Mouse (Mus musculus) myocyte (in vitro differentiated cells): ENCODE measurements around the gene Ccdc3.

Experiments
- CEBPB ChIP-seq: IDR thresholded peaks from 2 replicates; pipeline ENCODE4 v1.6.1; 2011; ENCODE audit warnings: mild to moderate bottlenecking, moderate library complexity; ENCODE audit not compliant: poor library complexity, insufficient read depth, severe bottlenecking
- MYOD1 ChIP-seq, 3 experiments: IDR thresholded peaks; one replicate each; pipeline ENCODE4 v1.6.1; 2011; ENCODE audit warnings: control low read depth in 2 of 3, low read depth in 2 of 3, mild to moderate bottlenecking in 2 of 3, moderate library complexity in 1 of 3; ENCODE audit not compliant: insufficient read length in 2 of 3, control insufficient read depth in 1 of 3
- MYOG ChIP-seq, 3 experiments: IDR thresholded peaks; one replicate each; pipeline ENCODE4 v1.6.1; 2011; ENCODE audit warnings: control low read depth in 2 of 3, low read depth in 2 of 3, mild to moderate bottlenecking in 2 of 3; ENCODE audit not compliant: insufficient read length in 2 of 3, control insufficient read depth in 1 of 3, insufficient read depth in 1 of 3
- POLR2A ChIP-seq: IDR thresholded peaks from one replicate; pipeline ENCODE4 v1.6.1; 2011; ENCODE audit warnings: low read depth, mild to moderate bottlenecking, control low read depth, moderate library complexity; ENCODE audit not compliant: insufficient read length
- SRF ChIP-seq: IDR thresholded peaks from one replicate; pipeline ENCODE4 v1.6.1; 2011; ENCODE audit warnings: low read depth; ENCODE audit not compliant: control insufficient read depth, insufficient read length
- TCF12 ChIP-seq: IDR thresholded peaks from one replicate; pipeline ENCODE4 v1.6.1; 2011; ENCODE audit warnings: mild to moderate bottlenecking, control low read depth; ENCODE audit not compliant: poor library complexity, insufficient read depth, severe bottlenecking
- USF1 ChIP-seq: IDR thresholded peaks from one replicate; pipeline ENCODE4 v1.6.1; 2011; ENCODE audit warnings: low read depth, mild to moderate bottlenecking, control low read depth, moderate library complexity

- TF ChIP-seq POLR2A (no peak), CEBPB (no peak), MYOG (IDR thresholded peaks at IDR 0.05; ENCODE audit: control insufficient read depth in 1 of 3, insufficient read depth in 1 of 3, insufficient read length in 2 of 3, low read depth in 2 of 3) (no peak), SRF (no peak), USF1 (no peak), MYOD1 (IDR thresholded peaks at IDR 0.05; ENCODE audit: control insufficient read depth in 1 of 3, insufficient read length in 2 of 3, low read depth in 2 of 3) (no peak), TCF12 (no peak)
Observed at GRCm38 (mm10) chr2:5181462-5182443, 44.2 kb downstream of the Ccdc3 start.
